Mouse (Mus musculus) embryonic facial prominence, embryonic 13.5 days (tissue): ENCODE measurements around the gene Cluap1. TPM values are rescaled to one million over a fixed set of nuclear protein-coding genes. Genes with fewer than 3 reads are reported as not detected.
"Not testable (repeated sequence)": the region's sequence is repeated elsewhere in the genome, so short reads cannot be mapped to it uniquely, and the experiment has no call there.

Experiments used
- ATAC-seq: fragments of 200-750 bp; cut with Nextera tagmentation; 2 replicates; pipeline ENCODE4 v1.8.0; 2017; ENCODE audit warnings: low read depth; ENCODE audit not compliant: insufficient number of reproducible peaks, insufficient read depth, low FRiP score, low TSS enrichment
- H3K27ac ChIP-seq: fragments of 300-500 bp; sonication (generic); 2 replicates; pipeline ENCODE4 v1.5.1; 2015; ENCODE audit warnings: moderate library complexity, mild to moderate bottlenecking, inconsistent platforms
- H3K27me3 ChIP-seq: fragments of 300-500 bp; sonication (generic); 2 replicates; pipeline ENCODE4 v1.6.1; 2015; ENCODE audit warnings: mild to moderate bottlenecking, inconsistent platforms
- H3K36me3 ChIP-seq: fragments of 300-500 bp; sonication (generic); 2 replicates; pipeline ENCODE4 v1.6.1; 2015; ENCODE audit warnings: mild to moderate bottlenecking, inconsistent platforms
- H3K4me1 ChIP-seq: fragments of 300-500 bp; sonication (generic); 2 replicates; pipeline ENCODE4 v1.6.1; 2015; ENCODE audit warnings: inconsistent platforms
- H3K4me2 ChIP-seq: fragments of 300-500 bp; sonication (generic); 2 replicates; pipeline ENCODE4 v1.6.1; 2015; ENCODE audit warnings: moderate library complexity, mild to moderate bottlenecking, inconsistent platforms
- H3K4me3 ChIP-seq: fragments of 300-500 bp; sonication (generic); 2 replicates; pipeline ENCODE4 v1.5.1; 2015; ENCODE audit warnings: mild to moderate bottlenecking, inconsistent platforms
- H3K9ac ChIP-seq: fragments of 300-500 bp; sonication (generic); 2 replicates; pipeline ENCODE4 v1.6.1; 2015; ENCODE audit warnings: mild to moderate bottlenecking, inconsistent platforms
- H3K9me3 ChIP-seq: fragments of 300-500 bp; sonication (generic); 2 replicates; pipeline ENCODE4 v1.6.1; 2016; ENCODE audit warnings: inconsistent platforms
- WGBS: fragments of 180-500 bp; shearing (Covaris S2); methylation state at CpG from one replicate; pipeline ENCODE4 v1.1.7; 2015; ENCODE audit warnings: mixed read lengths; 5-methylcytosine and 5-hydroxymethylcytosine counted together
- polyA plus RNA-seq: library from polyadenylated mRNA; unstranded; fragments of >200 nt; fragmentation: Nextera tagmentation; extraction: Ambion mirVana; gene quantifications from 2 replicates; pipeline ENCODE4 v1.2.1, GENCODE M21; 2015

The Cluap1 gene
- polyA plus RNA-seq, 1 experiment from 2014 or later: 39.7 TPM

DNA sequence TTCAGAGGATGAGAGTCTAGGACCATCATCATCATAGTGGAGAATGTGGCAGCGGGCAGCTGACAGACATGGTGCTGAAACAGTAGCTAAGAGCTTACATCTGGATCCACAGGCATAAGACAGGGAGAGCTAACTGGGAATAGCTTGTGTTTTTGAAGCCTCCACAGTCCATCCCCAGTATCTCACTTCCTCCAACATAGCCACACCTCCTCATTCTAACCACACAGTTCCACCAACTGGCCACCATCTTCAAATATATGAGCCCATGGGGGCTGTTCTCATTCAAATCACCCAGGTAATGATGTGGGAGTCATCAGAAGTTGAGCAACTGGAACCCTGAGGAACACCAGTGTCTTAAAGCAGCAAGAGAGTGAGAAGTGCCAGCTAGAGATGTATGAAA is 42.5 kb downstream of the Cluap1 start:
- Histone ChIP-seq H3K36me3 (peaks cover 6% of the 10 kb centered on the region; the same call in 1 of the 2 replicates), H3K4me3 (no peak overlapping the region), H3K9ac (no peak overlapping the region), H3K4me1 (no peaks in the 10 kb centered on the region), H3K27me3 (no peaks in the 10 kb centered on the region), H3K9me3 (no peaks in the 10 kb centered on the region), H3K4me2 (no peak overlapping the region), H3K27ac (no peak overlapping the region)
- 87% methylated on average over 1 of the region's 1 CpGs for WGBS
- no peak for ATAC-seq

DNA sequence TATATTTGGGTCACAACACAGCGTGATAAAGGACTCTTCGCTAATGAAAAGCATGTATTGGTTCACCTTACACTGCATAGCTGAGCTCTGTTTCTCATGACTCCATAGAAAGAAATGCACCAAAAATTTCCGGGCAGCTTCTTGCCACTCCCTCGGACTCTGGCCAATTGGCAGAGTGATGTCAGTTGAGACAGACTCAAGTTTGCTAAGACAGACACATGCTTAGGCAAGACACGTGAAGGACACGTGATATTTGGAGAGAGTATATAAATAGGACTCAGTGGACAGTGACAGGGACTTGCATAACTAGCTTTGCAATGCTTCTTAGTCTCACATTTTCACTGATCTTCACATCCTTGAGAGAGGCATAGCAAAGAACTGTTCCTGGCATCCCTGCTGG is 47.8 kb downstream of the Cluap1 start:
- no peak overlapping the region for H3K4me2 ChIP-seq
- 83% methylated on average over 6 of the region's 6 CpGs for WGBS

DNA sequence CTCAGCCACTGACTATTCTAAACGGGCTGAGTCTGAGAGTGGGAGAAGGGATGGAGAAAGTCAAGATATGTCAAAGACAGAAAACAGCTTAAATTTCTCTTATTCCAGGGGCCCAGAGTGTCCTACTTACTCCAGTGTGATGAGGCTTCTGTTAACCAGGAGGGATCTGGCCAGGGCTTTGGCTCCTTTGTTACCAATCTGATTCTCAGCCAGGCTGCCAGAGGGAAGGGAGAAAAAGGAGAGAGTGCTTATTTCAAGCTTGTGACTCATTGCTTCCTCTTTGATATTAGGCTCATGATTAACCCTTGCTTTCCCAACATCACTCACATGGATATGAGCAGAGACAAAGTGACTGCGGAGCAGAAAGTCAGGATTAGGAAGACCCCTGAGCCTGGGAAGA is 50.7 kb downstream of the Cluap1 start:
- H3K9ac ChIP-seq: no peak overlapping the region
- H3K27me3 ChIP-seq: no peaks in the 10 kb centered on the region
- H3K4me3 ChIP-seq: no peak overlapping the region
- 0 out of 2 replicates have a peak, but pooled peaks cover 5% of the 10 kb centered on the region for H3K4me1 ChIP-seq
- H3K9me3 ChIP-seq: no peaks in the 10 kb centered on the region
- H3K4me2 ChIP-seq: no peak overlapping the region
- no peaks in the 10 kb centered on the region for H3K36me3 ChIP-seq
- ATAC-seq: no peak
- 71% methylated on average over 2 of the region's 2 CpGs for WGBS
- H3K27ac ChIP-seq: no peak overlapping the region

More for the DNA sequence above, 47.8 kb downstream of the Cluap1 start:
- Histone ChIP-seq H3K27ac (no peak overlapping the region), H3K4me1 (0 out of 2 replicates have a peak, but pooled peaks cover 5% of the 10 kb centered on the region), H3K36me3 (no peaks in the 10 kb centered on the region), H3K9me3 (no peaks in the 10 kb centered on the region), H3K9ac (no peak overlapping the region), H3K4me3 (no peak overlapping the region), H3K27me3 (no peaks in the 10 kb centered on the region)
- no peak for ATAC-seq

- Histone ChIP-seq H3K27me3 (no peaks in the 10 kb centered on the region), H3K27ac (no peak overlapping the region), H3K4me2 (no peak overlapping the region), H3K9me3 (no peaks in the 10 kb centered on the region), H3K36me3 (no peaks in the 10 kb centered on the region), H3K4me1 (no peaks in the 10 kb centered on the region), H3K9ac (no peak overlapping the region), H3K4me3 (no peak overlapping the region)
- 82% methylated on average over 10 of the region's 10 CpGs for WGBS
- no peak for ATAC-seq
Observed at GRCm38 (mm10) chr16:3964990-3965389, 56.4 kb downstream of the Cluap1 start.

DNA sequence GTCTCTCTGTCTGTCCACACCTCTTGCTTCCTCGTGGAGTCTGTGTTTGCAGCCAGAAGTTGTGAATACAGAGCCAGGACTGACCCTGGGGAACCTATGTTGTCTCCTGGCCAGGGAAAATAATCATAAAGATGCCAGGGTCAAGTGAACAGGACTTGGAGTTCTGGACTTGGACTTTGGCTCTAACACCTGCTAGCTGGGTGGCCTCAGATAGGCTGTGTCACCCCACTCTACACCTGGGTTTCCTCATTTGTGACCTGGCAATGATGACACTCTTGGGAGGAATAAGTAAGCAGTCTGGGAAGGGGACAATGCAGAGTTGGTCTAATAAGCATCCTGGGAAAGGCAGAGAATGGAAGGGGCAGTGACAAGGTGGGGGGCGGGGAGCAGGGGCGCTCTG is 56.9 kb downstream of the Cluap1 start:
- Histone ChIP-seq H3K4me3 (no peak overlapping the region), H3K27me3 (no peaks in the 10 kb centered on the region), H3K27ac (no peak overlapping the region), H3K36me3 (no peaks in the 10 kb centered on the region), H3K9me3 (no peaks in the 10 kb centered on the region), H3K4me1 (no peaks in the 10 kb centered on the region), H3K4me2 (no peak overlapping the region), H3K9ac (no peak overlapping the region)
- no peak for ATAC-seq
- 81% methylated on average over 3 of the region's 3 CpGs for WGBS

DNA sequence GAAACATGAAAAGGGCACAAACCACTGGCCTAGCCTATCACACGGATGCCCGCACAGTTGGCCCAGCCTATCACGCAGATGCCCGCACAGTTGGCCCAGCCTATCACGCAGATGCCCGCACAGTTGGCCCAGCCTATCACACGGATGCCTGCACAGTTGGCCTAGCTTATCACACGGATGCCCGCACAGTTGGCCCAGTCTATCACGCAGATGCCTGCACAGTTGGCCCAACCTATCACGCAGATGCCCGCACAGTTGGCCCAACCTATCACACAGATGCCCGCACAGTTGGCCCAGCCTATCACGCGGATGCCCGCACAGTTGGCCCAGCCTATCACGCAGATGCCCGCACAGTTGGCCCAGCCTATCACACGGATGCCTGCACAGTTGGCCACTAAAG is 65.9 kb downstream of the Cluap1 start:
- H3K9ac ChIP-seq, H3K4me3 ChIP-seq, H3K4me2 ChIP-seq, H3K27ac ChIP-seq, H3K4me1 ChIP-seq, H3K27me3 ChIP-seq, H3K9me3 ChIP-seq, ATAC-seq: not testable (repeated sequence)
- 92% methylated on average over 19 of the region's 19 CpGs for WGBS
- H3K36me3 ChIP-seq: peaks cover 21% of the 10 kb centered on the region

DNA sequence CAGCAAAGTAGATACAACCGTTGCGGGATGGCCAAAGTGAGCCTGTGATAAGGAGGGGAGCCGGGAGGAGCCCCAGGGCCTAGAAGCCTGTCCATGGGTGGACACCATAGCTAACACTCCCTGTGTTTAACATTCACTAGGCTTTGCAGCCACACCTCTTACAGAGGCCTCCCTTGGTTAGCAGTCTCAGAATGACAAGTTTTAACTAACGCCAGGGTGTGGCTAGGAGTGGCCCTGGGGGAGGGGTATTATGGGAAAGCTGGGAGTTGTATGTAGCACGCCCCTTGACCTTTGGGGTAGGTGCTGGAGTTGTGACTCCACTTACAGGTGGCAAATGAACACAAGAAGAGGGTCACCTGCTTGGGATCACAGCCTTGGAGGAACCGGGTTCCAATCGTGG is 67.1 kb downstream of the Cluap1 start:
- H3K36me3 ChIP-seq: peaks cover 33% of the 10 kb centered on the region
- no peak overlapping the region for H3K4me2 ChIP-seq
- ATAC-seq: 0 out of 2 replicates have a peak, but pooled peaks have one; percentile 43
- H3K9ac ChIP-seq: no peak overlapping the region
- H3K4me3 ChIP-seq: no peak overlapping the region
- 86% methylated on average over 7 of the region's 7 CpGs for WGBS
- no peaks in the 10 kb centered on the region for H3K4me1 ChIP-seq
- H3K9me3 ChIP-seq: no peaks in the 10 kb centered on the region
- H3K27ac ChIP-seq: no peak overlapping the region
- H3K27me3 ChIP-seq: no peaks in the 10 kb centered on the region

DNA sequence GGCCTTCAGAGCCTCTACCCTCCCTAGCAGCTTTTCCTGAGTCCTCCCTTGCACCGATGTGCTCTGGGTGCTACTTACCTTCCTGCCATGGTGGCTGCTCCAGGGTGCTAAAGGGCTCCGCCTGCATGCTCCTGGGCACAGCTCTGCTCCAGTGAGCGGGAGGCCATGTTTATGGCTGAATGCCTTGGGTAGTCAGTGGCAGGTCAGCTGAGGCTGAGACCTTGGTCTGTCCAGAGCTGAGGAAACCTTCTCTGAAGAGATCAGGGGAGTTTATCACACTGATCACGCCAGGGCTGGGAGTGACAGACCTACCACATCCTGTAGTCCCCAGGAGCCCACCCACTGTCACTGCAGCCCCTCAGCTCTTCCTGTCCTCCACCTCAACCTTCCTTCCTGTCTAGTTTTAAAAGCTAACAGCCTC is 67.7 kb downstream of the Cluap1 start, which contains the start of gene Nlrc3:
TSS of gene Nlrc3 (minus strand) at position 382 of the 421 bp plus-strand sequence.
- ATAC-seq: no peak
- Histone ChIP-seq H3K27ac (no peak within 1 kb of the TSS; the same call in 1 of the 2 replicates), H3K4me1 (no peaks in the 10 kb centered on the region), H3K9ac (no peak within 1 kb of the TSS), H3K4me2 (no peak within 1 kb of the TSS), H3K27me3 (no peaks in the 10 kb centered on the region), H3K9me3 (no peaks in the 10 kb centered on the region), H3K36me3 (peaks cover 39% of the 10 kb centered on the region), H3K4me3 (no peak within 1 kb of the TSS)
- WGBS: 67% methylated on average over 4 of the region's 4 CpGs

DNA sequence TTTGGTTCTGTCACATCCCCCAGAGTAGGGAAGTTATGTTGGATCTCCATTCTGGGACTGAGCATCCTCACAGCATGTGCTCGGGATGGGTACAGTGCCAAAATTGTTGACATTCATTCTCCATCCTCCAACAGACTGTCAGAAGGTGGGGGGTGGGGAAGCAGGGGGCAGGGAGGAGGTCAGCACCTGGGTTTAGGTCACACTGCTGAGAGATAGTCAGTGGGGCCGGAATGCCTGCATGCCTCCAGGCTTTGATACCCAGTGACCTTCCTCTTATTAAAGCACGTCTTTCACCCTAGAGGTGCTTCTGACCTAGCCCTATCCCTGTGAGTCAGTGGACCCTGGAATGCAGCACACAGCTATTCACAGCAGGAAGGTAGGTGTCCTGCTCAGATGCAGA is 68.1 kb downstream of the Cluap1 start:
- H3K4me2 ChIP-seq: no peak overlapping the region
- no peak overlapping the region for H3K27ac ChIP-seq
- no peaks in the 10 kb centered on the region for H3K27me3 ChIP-seq
- no peak for ATAC-seq
- H3K36me3 ChIP-seq: peaks cover 44% of the 10 kb centered on the region
- 19% methylated on average over 3 of the region's 3 CpGs for WGBS
- H3K4me1 ChIP-seq: no peaks in the 10 kb centered on the region
- no peak overlapping the region for H3K9ac ChIP-seq
- H3K9me3 ChIP-seq: no peaks in the 10 kb centered on the region
- H3K4me3 ChIP-seq: no peak overlapping the region

GRCm38 (mm10) chr16:3982173-3982572 is 73.6 kb downstream of the Cluap1 start:
- 89% methylated on average over 4 of the region's 4 CpGs for WGBS
- Histone ChIP-seq H3K4me2 (no peak overlapping the region), H3K9ac (no peak overlapping the region), H3K4me1 (no peaks in the 10 kb centered on the region), H3K36me3 (peaks cover 98% of the 10 kb centered on the region), H3K27me3 (no peaks in the 10 kb centered on the region), H3K9me3 (no peaks in the 10 kb centered on the region), H3K4me3 (no peak overlapping the region), H3K27ac (no peak overlapping the region)
- ATAC-seq: no peak

DNA sequence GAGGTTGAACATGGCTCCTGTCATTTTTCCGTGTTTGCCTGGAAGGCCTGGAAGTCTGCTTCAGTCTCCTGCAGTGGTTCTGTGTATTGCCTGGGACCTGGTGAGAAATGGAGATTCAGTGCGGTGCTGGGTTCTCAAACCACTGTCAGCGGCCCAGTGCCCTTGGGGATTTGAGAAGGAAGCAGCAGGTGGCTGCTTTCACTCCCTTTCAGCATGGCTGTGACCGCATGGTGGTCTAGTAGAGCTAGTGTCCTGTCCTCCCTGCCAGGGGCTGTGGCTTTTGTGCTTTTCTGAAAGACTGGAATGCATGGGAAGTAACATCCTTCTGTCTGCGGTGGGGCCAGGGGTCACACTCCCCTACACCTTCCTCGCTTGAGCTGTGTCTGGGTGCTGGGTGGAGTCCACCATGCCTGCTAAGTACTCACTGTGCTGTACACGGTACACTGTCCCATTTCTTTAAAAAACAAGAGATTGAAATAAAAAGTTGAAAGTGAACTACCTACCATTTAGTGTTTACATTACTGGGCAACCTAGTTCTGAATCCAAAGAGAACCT is 74.6 kb downstream of the Cluap1 start:
- Histone ChIP-seq H3K9ac (no peak overlapping the region), H3K4me2 (no peak overlapping the region), H3K27ac (no peak overlapping the region), H3K27me3 (no peaks in the 10 kb centered on the region), H3K36me3 (peaks cover 99% of the 10 kb centered on the region), H3K9me3 (no peaks in the 10 kb centered on the region), H3K4me1 (no peaks in the 10 kb centered on the region), H3K4me3 (no peak overlapping the region)
- WGBS: 70% methylated on average over 7 of the region's 7 CpGs
- no peak for ATAC-seq

DNA sequence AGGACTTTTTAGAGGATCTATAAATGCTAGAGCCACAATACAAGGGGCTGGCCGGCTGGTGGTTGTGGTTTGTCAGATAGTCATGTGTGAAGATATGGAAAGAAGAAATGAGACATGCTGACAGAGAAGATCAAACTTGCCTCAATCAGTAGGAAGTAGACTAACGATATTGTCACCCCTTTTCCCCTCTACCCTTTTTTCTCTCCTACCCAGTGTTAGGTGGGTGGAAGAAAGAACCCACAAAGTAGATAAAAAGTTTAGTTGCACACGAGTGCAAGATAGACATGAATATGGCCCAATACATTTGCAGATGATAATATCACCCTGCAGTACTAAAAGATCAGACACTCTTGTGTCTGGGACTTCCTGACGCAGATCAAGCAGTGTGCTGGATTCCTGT is 79.8 kb downstream of the Cluap1 start:
- H3K9ac ChIP-seq: no peak overlapping the region
- H3K36me3 ChIP-seq: peaks cover 97% of the 10 kb centered on the region
- 92% methylated on average over 4 of the region's 4 CpGs for WGBS
- no peak overlapping the region for H3K4me3 ChIP-seq
- H3K4me1 ChIP-seq: no peaks in the 10 kb centered on the region
- no peaks in the 10 kb centered on the region for H3K9me3 ChIP-seq
- no peak for ATAC-seq
- H3K4me2 ChIP-seq: no peak overlapping the region
- no peaks in the 10 kb centered on the region for H3K27me3 ChIP-seq
- no peak overlapping the region for H3K27ac ChIP-seq
